Mouse (Mus musculus) 416B (cell line): ENCODE results near the gene Smim7.

Experiments used
- DNase-seq: peaks from one replicate; pipeline ENCODE4 v3.0.0; 2011; ENCODE audit warnings: low read depth

Smim7 gene

GRCm38 (mm10) chr8:72547122-72547801 lies 23.6 kb downstream of the Smim7 start:
- DNase-seq: no peak

- DNase-seq: peak; percentile 77
Observed at GRCm38 (mm10) chr8:72539234-72539633, 31.7 kb downstream of the Smim7 start.

GRCm38 (mm10) chr8:72534888-72535287 lies 36.0 kb downstream of the Smim7 start:
- no peak for DNase-seq

DNA sequence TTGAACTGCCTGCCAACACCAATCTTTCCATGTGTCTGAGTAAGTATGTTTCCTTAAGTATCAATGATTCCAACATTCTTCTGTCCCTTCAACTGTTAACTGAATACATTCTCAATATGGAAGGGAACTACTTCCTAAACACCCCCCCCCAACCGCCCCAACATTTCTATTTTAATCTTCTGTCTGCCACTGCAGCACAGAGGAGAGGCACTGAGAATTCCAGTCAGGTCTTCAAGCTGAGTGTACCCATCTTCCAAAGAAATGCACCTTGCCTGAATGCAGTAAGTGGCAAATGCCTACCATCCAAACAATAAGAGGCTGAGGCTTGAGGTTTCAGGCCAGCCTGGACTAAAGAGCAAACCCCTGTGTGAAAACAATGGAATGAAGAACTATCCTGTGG lies 38.8 kb downstream of the Smim7 start:
- DNase-seq: no peak

DNA sequence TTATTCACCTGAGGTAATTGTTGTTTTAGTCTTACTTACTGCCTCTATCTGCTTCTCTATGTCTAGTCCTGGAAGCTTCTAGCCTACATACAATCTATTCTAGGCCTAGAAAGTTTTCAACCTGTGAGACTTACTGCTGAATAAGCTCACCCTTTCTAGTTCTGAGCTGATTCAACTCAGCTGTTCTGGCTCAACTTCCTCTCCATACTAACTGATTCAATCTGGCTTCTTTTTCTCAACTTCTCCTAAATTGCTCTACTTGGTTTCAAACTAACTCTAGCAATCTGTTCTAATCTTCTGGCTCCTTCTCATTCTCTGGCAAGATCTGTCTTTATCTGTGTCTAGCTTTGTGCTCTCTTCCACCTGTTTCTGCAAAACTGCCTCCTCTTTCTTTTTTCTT lies 49.0 kb downstream of the Smim7 start:
- peak; percentile 52 for DNase-seq

DNA sequence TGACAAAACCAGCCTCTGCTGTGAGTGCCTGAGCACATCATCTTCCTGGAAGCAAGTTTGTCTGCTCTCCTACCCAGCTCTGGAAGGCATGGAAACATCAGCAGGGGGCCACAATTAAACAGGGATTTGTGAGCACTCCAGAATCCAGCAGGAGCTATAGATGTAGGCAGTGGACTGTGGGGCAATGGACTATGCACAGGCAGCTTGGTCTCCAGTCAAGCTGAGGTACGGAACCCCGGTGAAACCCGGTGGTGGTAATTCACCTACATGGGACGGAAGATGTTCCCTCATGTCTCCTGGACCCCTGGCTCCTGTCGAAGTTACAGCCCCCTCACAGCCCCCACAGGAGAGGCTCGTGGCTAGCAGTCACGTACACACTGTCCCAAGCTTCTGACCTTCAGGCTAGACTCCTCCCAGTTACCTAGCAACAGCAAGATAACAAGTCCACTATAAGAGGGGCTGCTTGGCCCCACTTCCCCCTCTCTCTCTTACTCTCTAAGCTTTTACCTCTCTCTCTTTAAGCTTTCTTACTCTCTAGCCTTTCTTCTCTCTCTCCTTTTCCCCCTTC lies 53.4 kb downstream of the Smim7 start:
- no peak for DNase-seq
